Mouse (Mus musculus): ENCODE data around the gene Dnm2. TPM values are rescaled to one million over a fixed set of nuclear protein-coding genes. Genes with fewer than 3 reads are reported as not detected.
"Not testable (repeated sequence)": the region's sequence is repeated elsewhere in the genome, so short reads cannot be mapped to it uniquely, and the experiment has no call there.

The Dnm2 gene
- total RNA-seq, 2 experiments from 2014 or later, result 56.1 to 61.0 TPM

DNA sequence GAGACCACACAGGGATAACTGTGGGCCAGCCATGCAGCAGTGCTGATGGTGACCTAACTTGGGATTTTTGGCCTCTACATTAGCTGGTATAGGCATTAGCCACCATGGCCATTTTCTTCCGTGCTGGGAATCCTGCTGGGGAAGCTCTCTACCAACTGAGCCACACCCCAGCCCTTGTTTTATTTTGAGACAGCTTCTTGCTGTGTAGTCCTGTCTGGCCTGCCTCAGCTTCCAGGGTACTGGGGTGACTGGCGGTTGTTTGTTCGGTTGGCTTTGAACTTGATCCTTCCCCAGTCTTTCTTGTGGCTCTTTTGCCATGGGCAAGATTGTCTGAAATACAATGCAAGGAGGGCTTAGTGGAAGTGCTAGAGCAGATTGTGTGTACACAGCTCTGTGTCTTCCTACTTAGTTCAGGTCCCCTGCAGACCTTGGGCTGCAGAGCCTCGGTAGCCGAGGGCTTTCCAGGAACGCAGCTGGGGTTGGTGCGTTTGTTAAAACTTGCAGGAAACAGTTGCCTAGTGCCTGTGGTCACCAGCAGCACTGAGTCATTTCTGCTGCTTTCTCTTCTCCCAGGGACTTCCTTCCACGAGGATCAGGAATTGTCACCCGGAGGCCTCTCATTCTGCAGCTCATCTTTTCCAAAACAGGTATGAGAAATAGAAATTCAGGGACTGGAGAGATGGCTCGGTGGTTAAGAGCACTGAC lies 32.4 kb downstream of the Dnm2 start:
- intact Hi-C loops (cut with DNase I), result no loop called here
- no peak for TF ChIP-seq CTCF (IDR thresholded peaks at IDR 0.05)
- no peak for DNase-seq (ENCODE audit: extremely low spot score in 1 of 2, low spot score in 2 of 2)
- Histone ChIP-seq H3K27ac (no peak overlapping the region; the same call in 1 of the 2 replicates), H3K4me3 (no peak overlapping the region)

GRCm38 (mm10) chr9:21458821-21459220 lies 34.1 kb downstream of the Dnm2 start:
- DNase-seq (ENCODE audit: extremely low spot score in 1 of 2, low spot score in 2 of 2), result no peak
- no peak for TF ChIP-seq CTCF (IDR thresholded peaks at IDR 0.05)
- no peak overlapping the region for H3K27ac ChIP-seq
- intact Hi-C loops (cut with DNase I), result no loop called here
- no peak overlapping the region for H3K4me3 ChIP-seq

GRCm38 (mm10) chr9:21460400-21460940 lies 35.8 kb downstream of the Dnm2 start:
- Histone ChIP-seq H3K4me3 (no peak overlapping the region), H3K27ac (no peak overlapping the region)
- TF ChIP-seq CTCF (IDR thresholded peaks at IDR 0.05), result no peak
- no peak for DNase-seq (ENCODE audit: extremely low spot score in 1 of 2, low spot score in 2 of 2)
- intact Hi-C loops (cut with DNase I), result loop anchor here (5.0 kb wide), 1 partner anchor 33 kb away; no protein-coding TSS in a partner anchor

GRCm38 (mm10) chr9:21463138-21463590 lies 38.5 kb downstream of the Dnm2 start:
- Histone ChIP-seq H3K27ac (peak overlapping the region; percentile 58), H3K4me3 (no peak overlapping the region)
- DNase-seq (ENCODE audit: extremely low spot score in 1 of 2, low spot score in 2 of 2), result peak in 1 of 2 experiments; percentile 31
- intact Hi-C loops (cut with DNase I), result loop anchor here (5.0 kb wide), 1 partner anchor 36 kb away; no protein-coding TSS in a partner anchor
- no peak for TF ChIP-seq CTCF (IDR thresholded peaks at IDR 0.05)

DNA sequence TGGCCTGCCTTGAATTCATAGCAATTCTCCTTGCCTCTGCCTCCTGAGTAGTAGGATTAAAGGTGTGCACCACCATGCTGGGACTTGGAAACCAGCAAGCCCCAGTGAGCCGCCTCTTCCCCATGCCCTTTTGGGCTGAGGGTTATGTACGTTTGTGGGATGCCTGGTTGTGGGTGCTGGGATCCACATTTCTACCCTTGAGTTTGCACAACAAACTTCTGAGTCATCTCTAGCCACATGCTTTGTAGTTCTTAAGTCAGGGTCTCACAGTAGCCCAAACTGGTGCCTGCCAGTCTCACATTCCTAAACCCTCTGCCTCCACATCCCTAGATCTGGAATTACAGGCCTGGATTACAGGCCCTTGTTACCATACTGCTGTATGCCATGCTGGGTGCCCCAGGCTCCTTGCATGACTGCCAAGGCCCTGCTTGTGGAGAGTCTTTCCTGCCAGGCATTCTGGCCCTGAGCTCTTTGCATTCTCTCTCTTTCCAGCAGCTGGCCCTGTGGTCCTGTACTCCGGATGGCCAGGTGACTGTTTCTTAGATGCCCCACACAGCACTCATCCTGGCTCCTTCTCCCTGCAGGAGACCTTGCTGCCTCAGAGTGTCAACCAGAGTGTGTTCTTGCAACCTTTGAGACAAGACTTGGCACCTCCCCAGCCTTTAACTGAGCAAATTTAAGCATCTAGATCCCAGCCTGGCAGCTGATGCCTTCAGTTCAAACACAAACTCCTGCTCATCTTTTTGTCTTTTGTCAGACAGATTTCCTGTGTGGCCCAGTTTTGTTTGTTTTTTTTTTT lies 39.3 kb downstream of the Dnm2 start:
- Histone ChIP-seq H3K4me3 (no peak overlapping the region), H3K27ac (peak overlapping the region; percentile 58)
- no peak for TF ChIP-seq CTCF (IDR thresholded peaks at IDR 0.05)
- DNase-seq (ENCODE audit: extremely low spot score in 1 of 2, low spot score in 2 of 2), result no peak
- intact Hi-C loops (cut with DNase I), result loop anchor here (5.0 kb wide), 1 partner anchor 37 kb away; no protein-coding TSS in a partner anchor

GRCm38 (mm10) chr9:21464565-21464928 lies 39.8 kb downstream of the Dnm2 start:
- intact Hi-C loops (cut with DNase I), result loop anchor here (5.0 kb wide), 1 partner anchor 37 kb away; no protein-coding TSS in a partner anchor
- H3K27ac ChIP-seq; H3K4me3 ChIP-seq; DNase-seq (ENCODE audit: extremely low spot score in 1 of 2, low spot score in 2 of 2): not testable (repeated sequence)

- intact Hi-C loops (cut with DNase I), result loop anchor here (1.0 to 2.0 kb wide), 2 partner anchors 59 to 103 kb away; partner anchors contain the start of gene Qtrt1
- peak; percentile 71 for TF ChIP-seq CTCF (IDR thresholded peaks at IDR 0.05)
Measured at GRCm38 (mm10) chr9:21469032-21470024, 44.6 kb downstream of the Dnm2 start.

GRCm38 (mm10) chr9:21472913-21473312 lies 48.2 kb downstream of the Dnm2 start:
- TF ChIP-seq CTCF (IDR thresholded peaks at IDR 0.05), result no peak
- intact Hi-C loops (cut with DNase I), result no loop called here
- DNase-seq (ENCODE audit: extremely low spot score in 1 of 2, low spot score in 2 of 2), result peak in 1 of 2 experiments; percentile 46
- Histone ChIP-seq H3K4me3 (no peak overlapping the region), H3K27ac (peak overlapping the region; percentile 26; the same call in 1 of the 2 replicates)

More at GRCm38 (mm10) chr9:21469032-21470024, 44.6 kb downstream of the Dnm2 start:
- peak in 1 of 2 experiments; percentile 48 for DNase-seq (ENCODE audit: extremely low spot score in 1 of 2, low spot score in 2 of 2)
- no peak overlapping the region for H3K27ac ChIP-seq
- H3K4me3 ChIP-seq, result no peak overlapping the region

DNA sequence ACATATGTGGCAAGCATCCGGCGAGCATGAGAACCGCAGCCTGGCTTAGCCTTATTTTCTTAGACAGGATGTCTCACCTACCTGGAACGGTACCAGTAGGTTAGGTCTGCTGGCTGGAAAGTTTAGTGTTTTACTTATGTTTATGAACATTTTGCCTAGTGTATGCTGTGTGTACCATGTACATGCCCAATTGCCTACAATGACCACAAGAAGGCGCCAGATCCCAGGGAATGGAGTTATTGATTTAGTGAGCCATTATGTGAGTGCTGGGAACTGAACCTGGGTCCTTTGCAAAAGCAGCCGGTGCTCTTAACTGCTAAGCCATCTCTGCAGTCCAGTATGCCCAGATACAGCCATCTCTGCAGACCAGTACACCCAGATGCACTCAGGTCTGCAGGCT lies 53.0 kb downstream of the Dnm2 start:
- no peak overlapping the region for H3K27ac ChIP-seq
- intact Hi-C loops (cut with DNase I), result no loop called here
- DNase-seq (ENCODE audit: extremely low spot score in 1 of 2, low spot score in 2 of 2), result no peak
- TF ChIP-seq CTCF (IDR thresholded peaks at IDR 0.05), result no peak; the same call in 1 of the 2 replicates
- no peak overlapping the region for H3K4me3 ChIP-seq

GRCm38 (mm10) chr9:21484065-21484464 lies 59.4 kb downstream of the Dnm2 start:
- no peak for TF ChIP-seq CTCF (IDR thresholded peaks at IDR 0.05)
- no peak for DNase-seq (ENCODE audit: extremely low spot score in 1 of 2, low spot score in 2 of 2)
- Histone ChIP-seq H3K4me3 (no peak overlapping the region), H3K27ac (no peak overlapping the region)
- intact Hi-C loops (cut with DNase I), result no loop called here

- intact Hi-C loops (cut with DNase I); H3K27ac ChIP-seq; H3K4me3 ChIP-seq; DNase-seq (ENCODE audit: extremely low spot score in 1 of 2, low spot score in 2 of 2): not testable (repeated sequence)
Measured at GRCm38 (mm10) chr9:21488246-21488645, 63.5 kb downstream of the Dnm2 start.
